Mouse (Mus musculus) mesoderm, embryonic 11.5 days (tissue): ENCODE measurements around the gene Grin3b.
A peak's percentile ranks its signal among the peaks of the same experiment; 100 is the strongest.

Source experiments
- DNase-seq: peaks from one replicate; pipeline ENCODE4 v3.0.0-alpha.2; 2012; ENCODE audit warnings: low read depth, low spot score

Grin3b gene

DNA sequence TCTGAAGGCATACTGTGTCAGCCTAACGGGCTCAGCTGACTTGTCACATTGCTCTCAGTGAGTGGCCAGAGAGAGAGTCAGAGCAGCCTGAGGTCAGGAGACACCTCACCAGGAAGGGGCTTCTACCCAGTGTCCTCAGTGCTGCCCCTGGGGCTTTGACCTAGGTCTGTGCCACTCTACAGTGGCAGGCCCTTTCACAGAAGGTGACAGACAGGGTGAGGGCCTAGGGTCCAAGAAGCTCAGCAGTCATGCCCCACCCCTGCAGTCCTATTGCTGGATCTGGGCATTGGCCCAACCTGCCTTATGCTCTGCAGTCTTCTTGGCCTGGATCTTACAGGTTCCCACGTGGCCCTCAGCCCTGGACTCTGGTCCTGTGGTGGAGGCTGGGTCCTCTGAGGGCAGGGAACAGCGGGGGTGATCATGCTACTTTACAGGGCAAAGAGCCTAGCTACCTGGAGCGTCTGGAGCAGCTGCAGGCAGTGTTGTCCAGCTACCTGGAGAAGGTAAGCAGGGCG is 3.6 kb upstream of the Grin3b start:
- DNase-seq: no peak

DNA sequence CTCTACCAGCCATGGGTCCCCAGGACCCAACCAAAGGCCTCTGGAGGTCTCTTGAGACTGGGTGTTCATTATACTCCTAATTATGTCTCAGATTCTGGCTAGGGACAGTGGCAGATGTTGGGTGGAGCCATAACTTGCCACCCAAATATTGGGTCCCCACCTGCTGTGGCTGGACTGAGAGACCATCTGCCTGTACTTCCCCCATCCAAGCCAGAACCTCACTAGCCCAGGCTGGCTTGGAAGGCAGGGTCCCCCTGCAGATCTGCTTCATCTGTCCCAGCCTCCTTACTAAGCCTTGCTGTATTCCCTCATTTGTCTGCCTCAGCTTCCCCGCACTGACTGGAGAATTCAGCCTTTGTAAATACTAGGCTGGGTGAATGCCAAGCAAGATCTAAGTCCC is 2.3 kb upstream of the Grin3b start:
- no peak for DNase-seq

DNA sequence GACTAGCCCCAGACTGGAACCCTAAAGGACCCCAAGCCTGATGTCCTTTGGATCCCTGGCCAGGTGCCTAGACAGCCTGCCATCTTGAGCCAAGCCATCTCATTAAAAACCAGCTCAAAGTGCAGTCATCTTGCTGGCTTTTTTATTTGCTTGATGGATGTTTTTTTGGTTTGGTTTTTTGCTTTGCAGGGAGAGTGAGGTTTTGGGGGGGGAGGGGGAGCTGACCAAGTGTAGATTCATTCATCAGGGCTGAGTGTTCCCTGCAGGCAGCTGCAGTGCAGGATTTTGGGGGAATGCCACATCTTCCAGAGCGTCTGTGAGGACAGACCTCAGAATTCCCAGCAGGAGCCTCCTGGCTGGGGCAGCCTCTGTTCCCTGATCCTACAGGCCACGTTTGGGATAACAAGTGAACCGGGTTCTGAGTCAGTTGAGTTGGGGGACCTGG is 1.4 kb upstream of the Grin3b start:
- DNase-seq: no peak

DNA sequence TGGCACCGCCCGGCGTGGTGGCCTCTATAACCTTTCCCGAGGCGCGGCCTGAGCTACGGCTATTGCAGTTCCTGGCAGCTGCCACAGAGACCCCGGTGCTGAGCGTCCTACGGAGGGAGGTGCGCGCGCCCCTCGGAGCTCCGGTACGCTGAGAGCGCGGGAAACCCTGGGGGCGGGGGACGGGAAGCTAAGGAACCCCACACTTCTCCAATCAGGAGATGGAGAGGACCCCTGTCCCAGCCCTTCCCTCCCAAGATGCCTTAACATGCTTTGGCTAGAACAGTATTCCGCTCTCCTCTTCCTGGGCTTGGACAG is 625 bp downstream of the Grin3b start:
- DNase-seq: no peak

DNA sequence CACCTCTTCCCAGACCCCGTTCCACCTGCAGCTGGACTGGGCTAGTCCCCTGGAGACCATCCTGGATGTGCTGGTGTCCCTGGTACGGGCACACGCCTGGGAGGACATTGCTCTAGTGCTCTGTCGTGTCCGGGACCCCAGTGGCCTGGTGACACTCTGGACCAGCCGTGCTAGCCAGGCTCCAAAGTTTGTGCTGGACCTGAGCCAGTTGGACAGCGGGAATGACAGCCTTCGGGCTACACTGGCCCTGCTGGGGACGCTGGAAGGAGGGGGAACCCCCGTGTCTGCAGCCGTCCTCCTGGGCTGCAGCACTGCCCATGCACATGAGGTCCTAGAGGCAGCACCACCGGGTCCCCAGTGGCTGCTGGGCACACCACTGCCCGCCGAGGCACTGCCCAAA is 2.3 kb downstream of the Grin3b start:
- DNase-seq: no peak

DNA sequence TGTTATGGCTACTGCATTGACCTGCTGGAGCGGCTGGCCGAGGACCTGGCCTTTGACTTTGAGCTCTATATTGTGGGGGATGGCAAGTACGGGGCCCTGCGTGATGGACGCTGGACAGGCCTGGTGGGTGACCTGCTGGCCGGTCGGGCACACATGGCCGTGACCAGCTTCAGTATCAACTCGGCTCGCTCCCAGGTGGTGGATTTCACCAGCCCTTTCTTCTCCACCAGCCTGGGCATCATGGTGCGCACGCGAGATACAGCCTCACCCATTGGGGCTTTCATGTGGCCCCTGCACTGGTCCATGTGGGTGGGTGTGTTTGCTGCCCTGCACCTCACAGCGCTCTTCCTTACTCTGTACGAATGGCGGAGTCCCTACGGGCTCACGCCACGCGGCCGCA is 3.6 kb downstream of the Grin3b start:
- DNase-seq: no peak

DNA sequence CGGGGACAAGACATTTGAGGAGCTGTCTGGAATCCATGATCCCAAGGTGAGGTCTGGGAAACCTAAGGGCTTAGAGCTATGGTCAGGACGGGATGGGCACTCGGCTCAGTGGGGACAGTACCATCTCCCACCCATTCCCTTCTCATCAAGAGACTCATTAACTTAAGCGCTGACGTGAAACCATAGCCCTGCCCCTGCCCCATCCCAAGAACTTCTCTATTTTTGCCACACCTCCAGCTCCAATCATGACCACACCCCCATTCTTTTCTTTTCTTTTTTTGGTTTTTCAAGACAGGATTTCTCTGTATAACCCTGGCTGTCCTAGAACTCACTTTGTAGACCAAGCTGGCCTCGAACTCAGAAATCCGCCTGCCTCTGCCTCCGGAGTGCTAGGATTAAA is 4.2 kb downstream of the Grin3b start:
- no peak for DNase-seq

DNA sequence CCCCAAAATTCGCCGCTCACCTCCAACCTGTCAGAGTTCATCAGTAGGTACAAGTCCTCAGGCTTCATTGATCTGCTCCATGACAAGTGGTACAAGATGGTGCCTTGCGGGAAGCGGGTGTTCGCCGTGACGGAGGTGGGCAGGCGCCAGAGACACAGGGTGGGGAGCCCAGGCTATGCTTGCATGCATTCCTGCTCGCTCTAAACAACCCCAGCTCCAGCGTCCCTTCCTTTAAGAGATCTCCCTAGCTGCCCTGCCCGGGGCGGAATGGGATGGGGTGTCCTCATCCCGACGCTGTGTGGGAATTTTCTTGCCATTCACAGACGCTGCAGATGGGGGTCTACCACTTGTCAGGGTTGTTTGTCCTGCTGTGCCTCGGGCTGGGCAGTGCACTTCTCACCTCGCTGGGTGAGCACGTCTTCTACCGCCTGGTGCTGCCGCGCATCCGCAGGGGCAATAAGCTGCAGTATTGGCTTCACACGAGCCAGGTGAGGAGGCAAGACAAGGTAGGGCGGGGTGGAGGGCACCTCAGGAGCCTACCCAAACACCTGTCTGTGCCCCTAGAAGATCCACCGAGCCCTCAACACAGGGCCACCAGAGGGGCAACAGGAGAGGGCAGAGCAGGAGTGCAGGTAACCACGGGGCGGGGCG is 5.7 kb downstream of the Grin3b start:
- no peak for DNase-seq

DNA sequence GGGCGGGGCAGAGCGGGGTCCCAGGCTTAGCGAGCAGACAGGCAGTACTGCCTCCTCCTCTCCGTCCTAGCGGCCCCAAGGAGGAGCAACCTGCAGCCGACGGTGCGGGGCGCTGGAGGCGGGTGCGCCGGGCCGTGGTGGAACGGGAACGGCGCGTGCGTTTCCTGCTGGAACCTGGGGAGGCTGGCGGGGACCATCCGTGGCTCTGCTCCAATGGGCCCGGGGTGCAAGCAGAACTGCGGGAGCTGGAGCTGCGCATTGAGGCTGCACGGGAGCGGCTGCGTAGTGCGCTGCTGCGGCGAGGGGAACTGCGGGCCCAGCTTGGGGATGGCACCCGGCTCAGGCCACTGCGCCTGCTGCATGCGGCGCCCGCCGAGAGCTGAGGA is 6.2 kb downstream of the Grin3b start:
- DNase-seq: no peak

DNA sequence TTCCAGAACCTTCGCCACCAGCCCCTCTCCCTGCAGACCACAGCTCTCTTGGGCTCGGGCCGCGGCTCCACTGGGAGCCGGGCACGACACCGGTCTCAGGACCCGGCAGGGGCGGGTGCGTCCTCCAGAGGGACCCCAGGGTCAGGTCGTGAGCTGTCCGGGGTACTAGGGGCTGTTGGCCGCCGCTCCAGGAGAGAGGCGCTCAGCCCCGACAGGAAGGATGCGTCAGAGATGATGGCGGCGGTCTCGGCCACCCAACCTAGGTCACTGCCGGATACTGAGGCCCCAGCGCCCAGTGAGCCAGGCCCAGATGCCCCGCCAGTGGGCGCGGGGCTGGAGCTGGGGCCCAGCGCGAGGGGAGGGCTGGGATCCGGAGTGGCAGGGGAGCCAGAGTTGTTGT is 6.8 kb downstream of the Grin3b start:
- no peak for DNase-seq

DNA sequence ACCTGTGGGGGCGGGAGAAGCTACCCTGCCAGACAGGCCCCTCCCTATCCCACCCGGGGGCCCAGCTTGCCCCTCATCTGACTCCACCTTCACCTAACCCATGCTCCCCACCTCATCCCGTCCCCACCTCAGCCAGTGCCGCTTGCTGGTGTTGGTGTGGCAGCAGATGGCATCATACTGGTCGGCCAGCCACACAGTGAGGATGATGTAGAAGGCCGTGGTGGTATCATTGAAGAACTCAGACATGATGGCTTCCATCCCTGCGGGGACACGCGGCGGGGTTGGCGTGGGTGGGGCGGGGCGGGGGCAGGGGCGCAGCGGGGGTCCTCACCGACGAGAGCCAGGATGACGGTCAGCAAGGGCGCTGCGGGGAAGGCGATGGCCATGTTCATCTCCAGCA is 7.5 kb downstream of the Grin3b start:
- no peak for DNase-seq

DNA sequence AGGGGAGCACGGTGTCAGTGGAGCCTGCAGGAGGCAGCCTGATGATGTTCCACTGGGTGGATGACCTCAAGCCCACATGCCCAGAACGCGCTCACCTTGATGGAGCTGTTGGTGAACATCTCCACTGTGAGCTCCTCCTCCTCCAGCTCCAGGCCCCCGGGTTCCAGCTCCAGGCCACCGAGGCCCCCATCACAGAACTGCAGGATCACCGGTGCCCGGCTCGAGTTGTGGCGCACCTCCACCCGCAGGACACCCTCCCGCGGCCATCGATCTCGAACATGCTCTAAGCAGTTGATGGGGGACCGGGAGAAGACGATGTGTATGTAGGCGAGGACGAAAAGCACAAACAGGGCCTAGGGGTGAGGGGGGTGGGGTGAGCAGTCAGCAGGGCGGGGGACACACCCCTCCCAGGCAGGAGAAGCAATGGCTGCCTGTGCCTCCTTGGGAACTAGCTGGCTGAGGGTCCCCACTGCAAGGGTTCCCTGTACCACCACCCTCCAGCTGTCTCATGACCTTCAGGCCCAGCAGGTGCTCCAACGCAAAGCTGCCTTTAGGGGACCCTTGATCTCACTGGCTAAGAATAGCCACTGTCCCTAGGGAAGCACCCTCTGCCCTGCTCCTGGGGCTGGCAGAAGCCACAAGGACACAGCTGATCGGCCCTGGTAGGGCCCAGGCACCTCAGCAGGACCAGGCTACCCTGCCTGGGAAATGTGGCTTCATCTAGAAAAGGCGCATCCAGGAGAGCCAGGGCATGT is 9.1 kb downstream of the Grin3b start:
- DNase-seq: no peak

DNA sequence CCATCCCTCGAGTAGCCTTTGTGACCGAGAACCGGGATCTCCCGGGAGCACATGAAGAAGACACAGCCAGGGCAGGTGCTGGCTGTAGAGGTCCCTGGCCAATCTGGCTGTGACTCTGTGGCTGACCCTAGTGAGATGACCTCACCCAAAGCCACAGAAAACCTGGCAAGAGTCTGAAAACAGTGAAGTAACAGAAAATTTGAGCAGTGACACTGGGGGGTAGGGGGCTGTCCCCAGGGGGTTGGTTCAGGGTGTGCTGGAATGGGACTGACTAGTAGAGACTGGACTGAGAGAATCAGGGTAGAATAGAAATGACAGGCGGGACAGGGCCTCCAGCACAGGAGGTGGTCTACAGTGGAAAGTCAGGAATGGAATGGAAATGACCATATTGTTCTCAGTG is 12.7 kb downstream of the Grin3b start:
- DNase-seq: no peak

DNA sequence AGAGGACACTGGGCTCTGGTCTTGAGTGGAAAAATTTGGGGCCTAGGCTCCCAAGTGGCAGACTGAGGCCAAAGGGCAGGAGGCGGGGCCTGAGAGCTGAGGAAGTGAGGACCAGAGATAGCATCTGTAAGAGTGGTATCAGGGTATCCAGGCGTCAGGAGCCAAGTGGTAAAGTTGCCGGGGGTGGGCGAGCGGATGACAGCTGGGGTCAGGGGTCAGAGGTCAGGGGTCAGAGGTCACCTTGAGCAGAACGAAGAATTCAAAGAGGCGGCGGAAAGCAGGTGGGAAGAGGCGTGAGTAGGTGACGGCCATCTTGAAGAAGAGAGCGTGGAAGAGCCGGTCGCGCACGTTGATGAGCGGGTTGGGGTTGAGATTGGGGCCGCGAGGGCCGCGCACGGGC is 13.2 kb downstream of the Grin3b start:
- peak; percentile 82 for DNase-seq

DNA sequence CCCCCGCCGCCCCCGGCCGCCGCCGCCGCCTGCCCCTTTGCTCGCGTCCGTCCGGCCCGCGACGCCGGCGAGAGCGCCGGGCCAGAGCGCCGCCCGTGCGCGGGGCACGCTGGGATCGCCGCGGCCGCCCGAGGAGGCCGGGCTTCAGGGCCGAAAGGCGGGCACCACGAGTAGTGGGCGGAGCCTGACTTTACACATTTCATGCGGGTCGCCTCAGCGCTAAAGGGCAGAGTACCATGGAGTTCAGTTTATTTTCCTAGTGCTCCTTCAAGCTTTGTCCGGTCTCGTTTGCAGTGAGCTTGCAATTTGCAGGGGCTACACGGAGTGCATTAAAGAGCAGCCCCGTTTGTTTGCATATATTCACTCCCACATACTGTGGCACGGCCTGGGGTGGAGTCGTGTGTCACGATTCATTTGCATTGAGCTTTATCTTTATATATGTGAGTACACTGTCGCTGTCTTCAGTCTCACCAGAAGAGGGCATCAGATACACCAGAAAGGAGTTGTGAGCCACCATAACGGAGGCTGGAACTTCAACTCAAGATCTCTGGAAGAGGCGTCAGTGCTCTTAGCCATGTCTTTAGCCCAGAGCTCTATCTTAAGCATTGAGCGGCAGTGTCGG is 13.8 kb downstream of the Grin3b start, which contains the start of gene Tmem259:
Gene Tmem259 (minus strand): TSS at position 136 of the 622 bp plus-strand sequence.
- peak; percentile 89 for DNase-seq

DNA sequence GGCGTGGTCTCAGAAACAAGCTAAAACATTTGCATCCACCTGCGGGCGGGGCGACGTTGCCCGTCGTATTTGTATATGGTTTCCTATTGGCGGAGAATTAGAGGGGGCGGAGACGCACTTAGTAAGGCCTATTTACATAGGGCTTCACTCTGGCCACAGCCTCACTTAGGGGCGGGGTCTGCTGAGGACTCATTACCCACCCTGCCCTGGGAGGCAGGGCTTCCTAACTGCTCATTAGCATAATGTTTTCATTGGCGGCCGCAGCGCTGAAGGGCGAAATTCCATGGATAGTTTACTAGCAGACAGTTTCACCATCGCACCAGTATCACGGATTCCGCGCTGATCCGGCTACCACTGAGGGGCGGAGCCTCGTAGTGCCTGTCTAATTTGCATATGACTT is 14.4 kb downstream of the Grin3b start:
- peak; percentile 98 for DNase-seq

DNA sequence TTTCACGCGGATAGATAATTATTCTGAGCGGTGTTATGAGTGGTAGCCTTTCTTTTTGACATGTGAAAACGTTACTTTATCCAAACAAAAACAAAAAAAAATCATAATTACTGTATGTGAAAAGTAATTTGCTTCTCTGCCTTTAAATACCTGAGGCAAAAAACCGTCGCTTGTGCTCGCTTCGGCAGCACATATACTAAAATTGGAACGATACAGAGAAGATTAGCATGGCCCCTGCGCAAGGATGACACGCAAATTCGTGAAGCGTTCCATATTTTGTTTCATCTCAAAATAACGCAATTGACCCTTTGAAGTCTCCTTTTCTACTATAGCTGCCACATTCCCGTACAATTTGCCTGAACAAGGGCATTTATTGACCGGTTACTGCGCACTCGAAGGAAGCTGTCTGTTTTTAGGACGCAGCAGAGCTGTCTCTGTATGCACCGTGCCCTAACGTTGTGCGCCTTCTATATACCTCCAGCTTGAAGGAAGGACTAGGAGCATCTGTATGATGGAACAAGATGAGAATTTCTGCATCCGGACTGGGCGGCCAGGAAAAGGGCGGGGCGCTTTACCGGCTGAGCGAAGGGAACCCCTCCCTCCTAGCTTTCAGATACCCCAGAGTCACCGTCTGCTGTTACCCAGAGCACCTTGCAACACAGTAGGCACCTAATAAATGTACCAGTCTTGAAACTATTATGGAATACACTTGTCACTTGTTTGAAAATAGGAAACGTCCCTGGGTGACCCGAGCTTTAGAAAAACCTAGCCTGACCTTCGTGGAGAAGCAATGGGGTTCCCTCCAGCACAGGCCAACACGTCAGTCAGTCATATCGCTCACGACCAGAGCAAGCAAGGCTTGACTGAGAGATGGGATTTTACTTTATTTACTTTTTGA is 15.1 kb downstream of the Grin3b start:
- DNase-seq: peak; percentile 69

DNA sequence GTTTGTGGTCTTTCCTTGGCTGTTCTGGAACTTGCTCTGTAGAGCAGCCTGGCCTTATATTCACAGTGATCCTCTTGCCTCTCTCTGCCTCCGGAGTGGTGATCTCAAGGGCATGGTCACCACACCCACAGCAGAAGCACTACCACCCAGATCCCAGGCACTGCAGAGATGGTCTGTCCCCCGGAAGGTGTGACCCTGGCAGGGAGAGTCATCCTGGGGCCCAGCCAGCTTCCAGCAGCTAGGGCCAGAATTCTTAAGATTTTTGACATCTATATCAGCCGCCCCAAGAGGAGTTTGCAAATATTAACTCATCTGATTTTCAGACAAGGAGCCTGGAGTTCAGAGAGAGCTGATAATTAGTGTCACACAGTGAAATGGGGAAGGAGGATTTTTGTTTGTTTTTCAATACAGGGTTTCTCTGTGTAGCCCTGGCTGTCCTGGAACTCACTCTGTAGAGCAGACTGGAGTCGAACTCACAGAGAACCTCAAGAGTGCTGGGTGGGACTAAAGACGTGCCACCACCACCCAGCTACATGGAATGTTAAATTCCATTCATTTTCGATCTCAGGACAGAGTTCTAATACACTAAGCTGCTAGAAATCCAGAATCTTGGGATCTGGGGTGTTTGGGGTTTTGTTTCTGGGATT is 15.8 kb downstream of the Grin3b start:
- DNase-seq: no peak

DNA sequence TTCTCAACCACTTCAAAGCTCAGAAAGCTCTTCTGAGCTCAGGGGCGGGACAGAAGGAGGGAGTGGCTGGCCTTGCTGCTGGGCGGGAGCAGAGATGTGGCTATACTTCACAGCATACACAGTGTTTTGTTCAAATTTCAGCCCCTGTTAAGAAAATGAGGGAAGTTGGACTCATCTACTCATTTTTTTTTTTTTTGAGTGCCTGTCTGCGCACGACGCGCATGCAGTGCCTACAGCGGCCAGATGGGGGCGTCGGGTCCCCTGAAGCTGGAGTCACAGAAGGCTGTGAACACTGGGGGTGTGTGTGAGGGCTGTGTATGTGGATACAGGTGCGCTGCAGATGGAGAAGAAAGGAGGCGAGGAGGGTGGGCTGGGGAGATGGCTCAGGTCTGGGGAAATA is 16.4 kb downstream of the Grin3b start:
- peak; percentile 94 for DNase-seq

DNA sequence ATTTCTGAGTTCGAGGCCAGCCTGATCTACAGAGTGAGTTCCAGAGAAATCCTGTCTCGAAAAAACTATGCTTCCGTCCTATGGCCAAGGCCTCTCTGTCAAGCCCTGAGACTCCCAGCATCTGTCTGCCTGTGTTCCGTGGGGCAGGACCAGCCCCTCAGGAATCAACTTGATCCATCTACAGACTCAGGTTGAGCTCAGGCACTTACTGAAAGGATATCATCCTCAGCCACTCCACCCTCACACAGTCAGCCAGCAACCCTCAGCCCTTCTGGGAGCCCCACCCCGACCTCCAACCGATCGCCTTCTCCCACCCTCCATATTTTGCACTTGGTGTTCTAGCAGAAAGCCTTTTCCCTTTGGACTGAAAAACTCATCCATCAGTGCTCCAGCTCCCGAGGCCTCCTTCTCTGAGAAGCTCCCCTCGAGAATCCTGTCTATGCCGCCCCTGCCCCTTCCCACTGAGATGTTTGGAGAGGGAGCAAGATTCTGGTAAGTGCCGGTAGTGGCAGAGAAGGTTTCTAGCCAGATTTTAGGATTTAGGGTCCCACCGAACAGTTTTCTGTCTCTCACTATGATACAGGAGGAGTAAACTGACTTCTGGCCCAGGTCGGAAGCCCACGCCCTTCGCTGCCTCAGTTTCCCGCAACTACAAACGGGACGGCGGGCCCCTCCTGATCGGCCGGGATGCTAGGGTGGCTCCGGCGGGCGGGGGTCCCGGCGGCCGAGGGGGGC is 17.4 kb downstream of the Grin3b start:
- DNase-seq: no peak
